Mouse (Mus musculus) limb, embryonic 12.5 days (tissue): ENCODE results near the gene Otos. TPM values are rescaled to one million over a fixed set of nuclear protein-coding genes. Genes with fewer than 3 reads are reported as not detected.

Experiments
- ATAC-seq: fragments of 200-750 bp; cut with Nextera tagmentation; 2 replicates; pipeline ENCODE4 v1.8.0; 2017; ENCODE audit warnings: low read depth, moderate TSS enrichment; ENCODE audit not compliant: insufficient number of reproducible peaks, insufficient read depth, low FRiP score, low TSS enrichment
- H3K27ac ChIP-seq: fragments of 300-500 bp; sonication (generic); 2 replicates; pipeline ENCODE4 v1.5.1; 2016; ENCODE audit warnings: mild to moderate bottlenecking, moderate library complexity
- H3K27me3 ChIP-seq: fragments of 300-500 bp; sonication (generic); 2 replicates; pipeline ENCODE4 v1.6.1; 2016; ENCODE audit warnings: mild to moderate bottlenecking, moderate library complexity
- H3K36me3 ChIP-seq: fragments of 300-500 bp; sonication (generic); 2 replicates; pipeline ENCODE4 v1.6.1; 2016; ENCODE audit warnings: mild to moderate bottlenecking, moderate library complexity
- H3K4me1 ChIP-seq: fragments of 300-500 bp; sonication (generic); replicated peaks from 2 replicates; pipeline ENCODE4 v1.6.1; 2016
- H3K4me2 ChIP-seq: fragments of 300-500 bp; sonication (generic); 2 replicates; pipeline ENCODE4 v1.6.1; 2016; ENCODE audit warnings: mild to moderate bottlenecking, moderate library complexity
- H3K4me3 ChIP-seq: fragments of 300-500 bp; sonication (generic); replicated peaks from 2 replicates; pipeline ENCODE4 v1.5.1; 2016; ENCODE audit warnings: mild to moderate bottlenecking
- H3K9ac ChIP-seq: fragments of 300-500 bp; sonication (generic); replicated peaks from 2 replicates; pipeline ENCODE4 v1.6.1; 2016; ENCODE audit warnings: mild to moderate bottlenecking, moderate library complexity
- H3K9me3 ChIP-seq: fragments of 300-500 bp; sonication (generic); 2 replicates; pipeline ENCODE4 v1.6.1; 2016; ENCODE audit warnings: mild to moderate bottlenecking, moderate library complexity
- WGBS: fragments of 180-500 bp; shearing (Covaris S2); methylation state at CpG from one replicate; pipeline ENCODE4 v1.1.7; 2016; 5-methylcytosine and 5-hydroxymethylcytosine counted together
- polyA plus RNA-seq: library from polyadenylated mRNA; unstranded; fragments of >200 nt; fragmentation: Nextera tagmentation; extraction: Ambion mirVana; gene quantifications from 2 replicates; pipeline ENCODE4 v1.2.1, GENCODE M21; 2016

Otos gene
- polyA plus RNA-seq = not detected in 2 replicates

GRCm38 (mm10) chr1:92648673-92649072 is at the start of gene Otos:
Gene Otos, minus strand, starts transcription at chr1:92648841.
- ATAC-seq = no peak
- no peaks in the 10 kb centered on the region for H3K9me3 ChIP-seq
- H3K4me2 ChIP-seq = peak within 1 kb of the TSS; percentile 20; the same call in 1 of the 2 replicates
- no peak within 1 kb of the TSS for H3K27ac ChIP-seq
- no peak within 1 kb of the TSS for H3K4me3 ChIP-seq
- no peaks in the 10 kb centered on the region for H3K36me3 ChIP-seq
- WGBS = 32% methylated on average over 8 of the region's 8 CpGs
- peaks cover 6% of the 10 kb centered on the region for H3K27me3 ChIP-seq
- peaks cover 5% of the 10 kb centered on the region; the same call in 1 of the 2 replicates for H3K4me1 ChIP-seq
- 0 out of 2 replicates have a peak within 1 kb of the TSS, but pooled peaks have one; percentile 8 for H3K9ac ChIP-seq

GRCm38 (mm10) chr1:92696848-92697247 is 48.2 kb upstream of the Otos start:
- 0 out of 2 replicates have a peak overlapping the region, but pooled peaks have one; percentile 17 for H3K27ac ChIP-seq
- WGBS = 29% methylated on average over 4 of the region's 4 CpGs

GRCm38 (mm10) chr1:92695751-92696150 is 47.1 kb upstream of the Otos start:
- no peak overlapping the region for H3K4me3 ChIP-seq
- H3K27me3 ChIP-seq = no peaks in the 10 kb centered on the region
- ATAC-seq = no peak
- no peak overlapping the region for H3K4me2 ChIP-seq
- no peak overlapping the region for H3K9ac ChIP-seq
- 86% methylated on average over 5 of the region's 5 CpGs for WGBS
- H3K27ac ChIP-seq = no peak overlapping the region
- H3K36me3 ChIP-seq = no peaks in the 10 kb centered on the region
- no peaks in the 10 kb centered on the region for H3K9me3 ChIP-seq
- peaks cover 12% of the 10 kb centered on the region for H3K4me1 ChIP-seq

More at GRCm38 (mm10) chr1:92696848-92697247, 48.2 kb upstream of the Otos start:
- Histone ChIP-seq H3K9ac (no peak overlapping the region), H3K4me2 (no peak overlapping the region), H3K27me3 (no peaks in the 10 kb centered on the region), H3K4me1 (peaks cover 12% of the 10 kb centered on the region), H3K4me3 (no peak overlapping the region), H3K9me3 (no peaks in the 10 kb centered on the region), H3K36me3 (no peaks in the 10 kb centered on the region)
- ATAC-seq = no peak

- Histone ChIP-seq H3K27me3 (no peaks in the 10 kb centered on the region; the same call in 1 of the 2 replicates), H3K4me3 (no peak overlapping the region), H3K9ac (no peak overlapping the region), H3K9me3 (no peaks in the 10 kb centered on the region), H3K36me3 (no peaks in the 10 kb centered on the region), H3K27ac (no peak overlapping the region), H3K4me2 (no peak overlapping the region), H3K4me1 (peaks cover 13% of the 10 kb centered on the region)
- WGBS = 78% methylated on average over 3 of the region's 3 CpGs
- ATAC-seq = no peak
Observed at GRCm38 (mm10) chr1:92691166-92691844, 42.7 kb upstream of the Otos start.

- Histone ChIP-seq H3K36me3 (no peaks in the 10 kb centered on the region), H3K9ac (no peak overlapping the region), H3K4me2 (peak overlapping the region; percentile 21; the same call in 1 of the 2 replicates), H3K4me3 (no peak overlapping the region), H3K9me3 (no peaks in the 10 kb centered on the region), H3K27ac (no peak overlapping the region), H3K4me1 (peaks cover 17% of the 10 kb centered on the region), H3K27me3 (no peaks in the 10 kb centered on the region; the same call in 1 of the 2 replicates)
- ATAC-seq = peak; percentile 57; the same call in 1 of the 2 replicates
- WGBS = 20% methylated on average over 8 of the region's 8 CpGs
Observed at GRCm38 (mm10) chr1:92686994-92687393, 38.4 kb upstream of the Otos start.

- Histone ChIP-seq H3K4me2 (no peak overlapping the region), H3K9me3 (no peaks in the 10 kb centered on the region), H3K9ac (no peak overlapping the region), H3K36me3 (no peaks in the 10 kb centered on the region), H3K27me3 (peaks cover 10% of the 10 kb centered on the region), H3K4me1 (peaks cover 28% of the 10 kb centered on the region), H3K4me3 (no peak overlapping the region), H3K27ac (no peak overlapping the region)
- 92% methylated on average over 8 of the region's 8 CpGs for WGBS
- ATAC-seq = no peak
Observed at GRCm38 (mm10) chr1:92683151-92683550, 34.5 kb upstream of the Otos start.

GRCm38 (mm10) chr1:92680668-92681603 is 32.3 kb upstream of the Otos start:
- no peaks in the 10 kb centered on the region for H3K36me3 ChIP-seq
- no peak overlapping the region for H3K27ac ChIP-seq
- no peak for ATAC-seq
- H3K27me3 ChIP-seq = peaks cover 10% of the 10 kb centered on the region
- H3K9me3 ChIP-seq = no peaks in the 10 kb centered on the region
- H3K4me2 ChIP-seq = no peak overlapping the region
- no peak overlapping the region for H3K9ac ChIP-seq
- WGBS = 26% methylated on average over 16 of the region's 16 CpGs
- no peak overlapping the region for H3K4me3 ChIP-seq
- peaks cover 11% of the 10 kb centered on the region for H3K4me1 ChIP-seq

GRCm38 (mm10) chr1:92678757-92679156 is 30.1 kb upstream of the Otos start:
- WGBS = 88% methylated on average over 5 of the region's 5 CpGs

GRCm38 (mm10) chr1:92676676-92676975 is 28.0 kb upstream of the Otos start:
- H3K36me3 ChIP-seq = no peaks in the 10 kb centered on the region
- 64% methylated on average over 3 of the region's 3 CpGs for WGBS
- no peak for ATAC-seq

More at GRCm38 (mm10) chr1:92678757-92679156, 30.1 kb upstream of the Otos start:
- Histone ChIP-seq H3K27ac (no peak overlapping the region), H3K4me3 (no peak overlapping the region), H3K4me1 (peaks cover 11% of the 10 kb centered on the region; the same call in 1 of the 2 replicates), H3K4me2 (no peak overlapping the region), H3K27me3 (peaks cover 13% of the 10 kb centered on the region), H3K36me3 (no peaks in the 10 kb centered on the region), H3K9ac (no peak overlapping the region), H3K9me3 (no peaks in the 10 kb centered on the region)
- no peak for ATAC-seq

GRCm38 (mm10) chr1:92675932-92676675 is 27.5 kb upstream of the Otos start:
- Histone ChIP-seq H3K27ac (no peak overlapping the region), H3K9ac (no peak overlapping the region), H3K4me3 (no peak overlapping the region), H3K4me1 (peaks cover 17% of the 10 kb centered on the region; the same call in 1 of the 2 replicates), H3K36me3 (no peaks in the 10 kb centered on the region), H3K9me3 (no peaks in the 10 kb centered on the region), H3K27me3 (peaks cover 11% of the 10 kb centered on the region), H3K4me2 (no peak overlapping the region)
- WGBS = 85% methylated on average over 10 of the region's 10 CpGs
- ATAC-seq = no peak

More at GRCm38 (mm10) chr1:92676676-92676975, 28.0 kb upstream of the Otos start:
- Histone ChIP-seq H3K4me2 (no peak overlapping the region), H3K27me3 (peaks cover 13% of the 10 kb centered on the region), H3K4me1 (peaks cover 17% of the 10 kb centered on the region; the same call in 1 of the 2 replicates), H3K9ac (no peak overlapping the region), H3K4me3 (no peak overlapping the region), H3K27ac (no peak overlapping the region), H3K9me3 (no peaks in the 10 kb centered on the region)
